Mouse (Mus musculus): ENCODE measurements at regions not wholly inside any gene's neighbourhood (a gene's known extent, or its start where the extent isn't known, plus 50 kb on each side); places are given as distances from the start of the nearest gene placed in this dataset.

- no peak for DNase-seq
Measured at GRCm38 (mm10) chr3:101691937-101692604, 87.6 kb upstream of the Atp1a1 start.

- DNase-seq, result no peak
Measured at GRCm38 (mm10) chr3:101690779-101691178, 86.3 kb upstream of the Atp1a1 start.

DNA sequence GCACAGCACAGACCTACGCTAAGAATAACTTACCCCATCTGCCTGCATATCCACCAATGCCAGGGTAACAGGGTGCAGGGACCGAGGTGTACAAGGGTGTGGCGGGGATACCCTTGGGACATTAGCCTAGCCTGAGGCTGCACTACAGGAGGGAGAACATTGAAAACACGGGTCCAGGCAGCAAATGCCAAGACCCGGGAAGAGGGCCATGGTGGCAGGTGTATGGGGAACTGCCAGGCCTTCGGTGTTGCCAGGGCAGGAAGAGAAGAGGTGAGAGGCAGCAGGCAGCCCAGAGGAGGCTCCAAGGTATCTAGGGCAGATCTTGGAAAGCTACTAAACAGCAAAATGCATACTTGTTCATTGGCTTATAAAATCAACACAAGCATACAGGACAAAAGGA is 85.7 kb upstream of the Atp1a1 start:
- no peak for DNase-seq

DNA sequence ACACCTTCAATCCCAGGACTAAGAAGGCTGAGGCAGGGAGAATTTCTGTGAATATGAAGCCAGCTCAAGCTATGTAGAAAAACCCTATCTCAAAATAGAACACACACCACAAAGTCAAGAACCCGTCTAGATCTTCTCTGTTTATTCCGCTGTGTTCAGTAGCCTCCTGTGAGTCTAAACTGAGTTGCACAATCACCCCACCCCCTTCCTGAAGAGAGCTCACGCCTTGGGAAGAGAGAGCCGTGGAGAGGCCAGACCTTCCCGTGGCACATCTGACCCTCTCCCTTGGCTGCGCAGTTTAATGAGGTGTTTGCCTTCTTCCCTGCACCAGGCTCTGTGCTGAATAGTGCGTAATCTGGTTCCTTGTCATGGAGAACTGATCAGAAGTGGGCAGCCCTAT is 80.7 kb upstream of the Atp1a1 start:
- no peak for DNase-seq

- no peak for DNase-seq
Measured at GRCm38 (mm10) chr3:101672943-101673342, 68.5 kb upstream of the Atp1a1 start.

DNA sequence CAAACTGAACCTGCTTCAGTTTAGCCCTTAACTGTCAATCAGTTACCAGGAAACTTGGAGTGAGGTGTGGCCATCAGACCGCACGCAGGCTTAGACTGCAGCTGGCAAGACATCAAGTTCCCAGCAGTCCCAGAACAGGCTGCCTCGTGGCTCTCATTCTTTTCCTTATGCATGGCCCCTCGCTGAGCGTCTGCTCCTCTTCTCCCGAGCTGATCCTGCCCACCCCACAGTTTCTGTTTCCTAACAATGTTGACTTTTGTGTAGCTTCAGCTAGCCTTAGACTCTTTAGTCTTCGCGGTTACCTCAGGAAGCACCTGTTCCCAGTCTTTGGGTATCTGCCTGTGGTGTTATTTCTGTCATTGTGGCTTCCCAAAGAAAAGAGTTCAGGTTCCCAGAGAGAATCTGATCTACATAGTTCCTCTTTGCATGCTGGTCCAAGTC is 66.1 kb upstream of the Atp1a1 start:
- DNase-seq, result no peak

DNA sequence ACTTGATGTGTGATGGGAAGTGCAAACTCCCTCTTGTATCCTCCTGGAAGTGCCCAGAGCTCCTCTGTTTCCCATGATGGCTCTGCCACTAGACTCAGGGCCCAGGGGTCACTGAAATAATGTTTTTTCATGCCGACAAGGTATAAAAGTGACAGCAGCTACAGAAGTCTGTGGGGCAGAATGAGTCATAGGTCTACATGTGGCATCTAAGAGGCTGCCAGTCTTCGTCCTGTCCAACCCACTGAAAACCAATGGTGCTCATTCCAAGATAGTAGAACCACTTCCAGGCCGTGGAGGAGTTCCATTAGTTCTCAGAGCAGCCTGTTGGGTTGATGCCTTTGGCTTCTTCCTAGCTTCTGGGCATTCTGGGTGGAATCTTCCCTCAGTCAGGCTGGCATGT is 65.3 kb upstream of the Atp1a1 start:
- DNase-seq, result no peak

DNA sequence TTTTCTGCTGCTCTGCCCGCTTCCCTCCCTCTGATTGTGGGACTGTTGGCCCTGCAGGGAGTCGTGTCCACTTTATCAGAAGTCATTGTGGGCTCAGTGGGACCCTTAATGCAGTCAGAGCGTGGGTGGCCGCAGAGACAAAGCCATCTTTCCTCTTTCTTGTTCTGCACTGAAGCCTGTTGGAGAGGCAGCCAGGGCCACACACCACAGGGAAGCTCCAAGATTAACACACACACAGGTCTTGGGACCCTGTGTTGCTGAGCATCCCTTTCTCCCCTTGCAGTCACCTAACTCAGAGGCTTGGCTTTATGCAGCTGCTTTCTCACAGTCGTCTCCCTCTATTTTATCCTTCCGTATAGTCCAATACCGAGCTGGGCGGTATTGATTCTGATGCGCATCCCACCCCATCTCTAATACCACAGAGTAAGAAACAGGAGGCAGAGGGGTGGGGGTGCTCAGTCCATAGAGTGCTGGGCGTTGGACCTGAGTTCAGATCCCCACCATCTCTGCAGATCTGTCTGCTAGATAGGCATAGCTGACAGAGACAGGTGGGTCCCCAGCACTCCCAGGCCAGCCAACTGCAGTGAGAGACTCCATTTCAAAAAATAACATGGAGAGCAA is 63.4 kb upstream of the Atp1a1 start:
- no peak for DNase-seq

- DNase-seq, result no peak
Measured at GRCm38 (mm10) chr3:101667186-101667585, 62.7 kb upstream of the Atp1a1 start.

- no peak for DNase-seq
Measured at GRCm38 (mm10) chr3:101666583-101666982, 62.1 kb upstream of the Atp1a1 start.

DNA sequence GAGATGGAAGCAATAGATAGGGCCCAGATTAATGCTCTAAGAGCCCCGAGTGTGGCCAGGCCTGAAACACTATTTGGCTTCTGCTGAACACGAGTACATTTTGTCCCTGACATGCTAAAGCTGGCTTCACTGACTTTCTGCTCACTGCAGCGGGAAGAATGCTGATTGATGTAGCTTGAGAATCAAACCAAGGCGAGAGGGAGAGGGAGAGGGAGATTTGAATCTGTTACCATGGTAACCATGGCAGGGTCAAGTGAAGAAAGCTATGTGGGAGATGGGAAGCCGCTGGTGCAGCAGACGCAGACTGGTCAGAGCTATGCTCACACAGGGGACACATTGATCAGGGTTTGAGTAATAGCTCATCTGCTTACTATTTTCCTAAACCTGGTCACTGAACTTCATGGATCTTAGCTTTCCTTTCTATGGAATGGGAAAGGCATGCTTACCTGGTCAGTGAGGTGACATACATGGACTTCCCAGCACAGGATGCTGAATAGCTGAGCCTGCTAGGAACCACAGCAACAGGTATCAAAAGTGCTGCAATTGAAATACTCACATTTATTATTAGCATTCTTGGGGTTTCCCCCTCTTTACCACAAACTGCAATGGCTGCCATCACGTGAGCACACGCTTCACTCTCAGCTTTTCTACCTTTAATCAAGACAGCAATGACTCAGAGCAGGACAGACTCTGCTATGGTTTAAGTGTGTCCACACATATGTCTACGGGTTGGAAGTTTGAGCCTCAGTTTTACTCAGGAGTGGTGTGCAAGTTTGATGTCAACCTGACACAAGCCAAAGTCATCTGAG is 56.9 kb upstream of the Atp1a1 start:
- DNase-seq, result no peak

DNA sequence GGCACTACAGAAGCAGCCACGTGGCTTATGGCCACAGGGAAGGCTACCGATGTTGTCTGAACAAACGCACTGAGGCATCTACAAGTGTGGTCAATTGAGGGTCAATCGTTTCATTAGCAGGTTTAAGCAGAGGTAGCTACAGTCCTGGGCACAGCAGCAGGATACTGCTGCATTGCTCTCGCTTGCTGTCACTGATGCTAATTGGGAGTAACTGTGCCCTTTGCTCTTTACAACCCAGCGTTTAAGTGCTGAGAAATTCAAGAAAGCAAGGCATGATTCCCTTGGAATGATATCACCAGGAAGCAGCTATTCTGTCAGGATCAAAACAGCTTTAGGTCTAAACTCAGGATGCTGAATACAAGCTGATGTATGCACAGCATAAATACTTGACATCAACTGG is 56.2 kb upstream of the Atp1a1 start:
- no peak for DNase-seq

GRCm38 (mm10) chr3:101660176-101660575 is 55.7 kb upstream of the Atp1a1 start:
- no peak for DNase-seq

GRCm38 (mm10) chr3:101657979-101658378 is 53.5 kb upstream of the Atp1a1 start:
- DNase-seq, result no peak

GRCm38 (mm10) chr3:101654720-101655119 is 50.2 kb upstream of the Atp1a1 start:
- DNase-seq, result no peak
